Mouse (Mus musculus) bone marrow, adult 2 months (tissue): ENCODE measurements at regions not wholly inside any gene's neighbourhood (a gene's known extent, or its start where the extent isn't known, plus 50 kb on each side); places are given as distances from the start of the nearest gene placed in this dataset.

Experiments used
- H3K27ac ChIP-seq: fragments of 200-500 bp; 2 replicates; pipeline ENCODE4 v1.5.1; 2012; ENCODE audit warnings: low read depth, mild to moderate bottlenecking, control low read depth, inconsistent platforms, low read length; ENCODE audit not compliant: control insufficient read depth, poor library complexity, insufficient read depth
- H3K4me1 ChIP-seq: fragments of 200-500 bp; 2 replicates; pipeline ENCODE4 v1.6.1; 2011; ENCODE audit warnings: low read length; ENCODE audit not compliant: control insufficient read depth, insufficient read depth
- H3K4me3 ChIP-seq: fragments of 200-500 bp; replicated peaks from 2 replicates; pipeline ENCODE3; 2011; ENCODE audit warnings: mild to moderate bottlenecking, low read depth, low read length, control low read depth; ENCODE audit not compliant: control insufficient read depth
- CTCF ChIP-seq: fragments of 200-500 bp; IDR thresholded peaks from 2 replicates; pipeline ENCODE4 v1.5.1; 2011; ENCODE audit warnings: low read length, control low read depth; ENCODE audit not compliant: control insufficient read depth, insufficient read depth
- POLR2A ChIP-seq: fragments of 200-500 bp; IDR thresholded peaks from 2 replicates; pipeline ENCODE4 v1.6.1; 2011; ENCODE audit warnings: low read depth, mild to moderate bottlenecking, control low read depth, low read length, borderline replicate concordance; ENCODE audit not compliant: control insufficient read depth
- WGBS: fragments of 180-500 bp; shearing (Covaris S2); methylation state at CpG from one replicate; pipeline ENCODE4 v1.1.7; 2018; 5-methylcytosine and 5-hydroxymethylcytosine counted together

- TF ChIP-seq CTCF (no peak), POLR2A (no peak)
- Histone ChIP-seq H3K4me1 (no peaks in the 10 kb centered on the region), H3K4me3 (no peak overlapping the region), H3K27ac (no peak overlapping the region)
- WGBS, result 84% methylated on average over 5 of the region's 5 CpGs
Measured at GRCm38 (mm10) chr8:128164976-128165375, 193.4 kb upstream of the Nrp1 start.

DNA sequence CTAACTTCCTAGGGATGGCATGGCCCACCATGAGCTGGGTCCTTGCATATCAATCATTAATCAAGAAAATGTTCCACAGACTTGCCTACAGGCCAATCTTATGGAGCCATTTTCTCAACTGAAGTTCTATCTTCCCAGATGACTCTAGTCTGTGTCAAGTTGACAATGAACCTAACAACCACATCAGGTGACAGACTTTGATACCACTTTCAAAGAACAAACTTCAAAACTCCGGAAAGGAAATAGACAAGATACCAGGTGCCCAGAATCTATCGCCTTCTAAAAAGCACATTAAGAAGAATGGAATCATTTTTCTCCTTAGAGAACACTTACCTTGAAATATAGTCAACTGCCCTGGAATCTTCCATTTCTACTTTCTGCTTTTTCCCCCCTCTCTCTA lies 192.8 kb upstream of the Nrp1 start:
- no peak for TF ChIP-seq POLR2A
- TF ChIP-seq CTCF, result no peak
- Histone ChIP-seq H3K4me1 (no peaks in the 10 kb centered on the region), H3K4me3 (no peak overlapping the region), H3K27ac (no peak overlapping the region)
- 87% methylated on average over 2 of the region's 2 CpGs for WGBS

DNA sequence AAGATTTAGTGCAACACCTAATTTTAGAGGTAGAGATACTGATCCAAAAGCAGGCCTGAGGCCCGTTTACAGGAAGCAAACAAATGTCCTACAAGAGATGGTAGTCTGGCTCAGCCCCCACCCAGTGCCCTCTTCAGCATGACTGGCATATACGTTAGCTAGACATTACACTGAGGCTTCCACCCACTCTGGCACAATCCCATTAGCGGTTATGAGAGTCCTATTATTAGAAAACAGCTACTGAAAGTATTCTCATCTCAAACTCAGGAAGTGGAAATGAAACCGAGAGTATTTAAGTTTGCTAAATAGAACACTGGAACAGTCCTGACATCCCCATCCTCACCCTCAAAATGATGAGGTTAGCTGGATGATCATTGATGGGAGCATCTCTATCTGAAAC lies 192.3 kb upstream of the Nrp1 start:
- no peak overlapping the region for H3K27ac ChIP-seq
- WGBS, result 9% methylated on average over 4 of the region's 4 CpGs
- H3K4me1 ChIP-seq, result no peaks in the 10 kb centered on the region
- H3K4me3 ChIP-seq, result no peak overlapping the region
- TF ChIP-seq CTCF (no peak), POLR2A (no peak)

GRCm38 (mm10) chr8:128168819-128169218 lies 189.6 kb upstream of the Nrp1 start:
- Histone ChIP-seq H3K4me1 (no peaks in the 10 kb centered on the region), H3K4me3 (no peak overlapping the region), H3K27ac (no peak overlapping the region)
- no peak for TF ChIP-seq POLR2A
- no peak for TF ChIP-seq CTCF
- 77% methylated on average over 3 of the region's 3 CpGs for WGBS

DNA sequence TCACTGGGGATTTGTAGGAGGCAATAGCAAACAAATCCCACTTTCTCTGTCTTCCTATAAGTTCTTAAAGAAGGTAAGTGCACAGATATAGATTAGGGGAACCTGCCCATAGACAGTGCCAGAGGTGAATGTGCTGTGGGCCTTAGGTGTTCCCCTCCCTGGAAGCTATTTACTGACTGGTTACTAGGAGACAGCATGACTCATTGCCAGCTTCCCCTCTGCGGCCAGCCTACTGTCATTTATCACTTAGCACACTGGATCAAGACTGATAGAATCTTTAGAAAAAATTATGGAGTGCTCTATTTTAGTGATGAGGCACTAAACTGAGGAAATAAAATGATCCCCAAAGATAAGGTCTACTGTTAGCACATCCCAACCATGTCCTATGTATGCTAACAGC lies 187.3 kb upstream of the Nrp1 start:
- TF ChIP-seq POLR2A (no peak), CTCF (no peak)
- Histone ChIP-seq H3K4me3 (no peak overlapping the region), H3K27ac (no peak overlapping the region), H3K4me1 (no peaks in the 10 kb centered on the region)
- WGBS, result 14% methylated on average over 1 of the region's 1 CpGs

DNA sequence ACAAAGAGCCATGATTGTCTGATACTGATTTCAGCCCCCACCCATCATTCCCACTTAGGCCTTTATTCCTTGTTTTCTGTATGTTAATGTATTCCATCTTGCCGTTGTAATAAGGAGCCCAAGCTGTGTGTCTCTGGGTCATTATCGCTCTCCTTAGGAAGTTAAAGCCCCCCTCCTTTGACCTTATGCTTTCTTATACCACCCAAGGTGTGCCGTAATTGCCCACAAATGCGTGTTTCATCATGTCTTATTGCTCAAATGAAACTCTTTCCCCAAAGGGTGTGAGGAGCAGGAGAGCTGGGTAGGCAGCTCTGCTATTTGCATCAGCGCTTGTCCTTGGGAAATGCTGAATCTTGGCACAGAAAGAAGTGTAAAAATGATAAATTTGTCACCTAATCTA lies 178.2 kb upstream of the Nrp1 start:
- WGBS, result 69% methylated on average over 5 of the region's 5 CpGs

DNA sequence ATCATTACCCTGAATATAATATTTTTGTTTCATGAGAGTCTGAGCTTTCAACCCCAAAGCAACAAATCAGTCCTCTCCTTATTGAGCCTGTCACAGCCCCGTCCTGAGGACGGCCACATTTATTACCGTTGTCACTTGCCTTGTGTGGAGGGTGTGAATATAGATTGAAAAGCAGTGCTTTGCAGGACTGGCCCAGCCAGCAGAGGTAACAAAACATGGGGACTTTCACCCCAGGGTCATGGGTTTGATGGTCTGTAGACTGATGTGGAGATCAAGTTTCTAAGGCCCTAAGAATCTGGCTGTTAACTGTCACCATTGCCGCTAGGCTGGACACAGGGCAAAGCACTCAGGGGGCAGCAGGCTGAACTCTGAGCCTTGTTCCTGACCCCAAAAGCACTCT lies 175.3 kb upstream of the Nrp1 start:
- Histone ChIP-seq H3K4me1 (no peaks in the 10 kb centered on the region), H3K4me3 (no peak overlapping the region), H3K27ac (no peak overlapping the region)
- TF ChIP-seq POLR2A (no peak), CTCF (no peak)
- 82% methylated on average over 4 of the region's 4 CpGs for WGBS

More for the DNA sequence above, 178.2 kb upstream of the Nrp1 start:
- TF ChIP-seq CTCF (no peak), POLR2A (no peak)
- H3K27ac ChIP-seq, result no peak overlapping the region
- H3K4me1 ChIP-seq, result no peaks in the 10 kb centered on the region
- no peak overlapping the region for H3K4me3 ChIP-seq

DNA sequence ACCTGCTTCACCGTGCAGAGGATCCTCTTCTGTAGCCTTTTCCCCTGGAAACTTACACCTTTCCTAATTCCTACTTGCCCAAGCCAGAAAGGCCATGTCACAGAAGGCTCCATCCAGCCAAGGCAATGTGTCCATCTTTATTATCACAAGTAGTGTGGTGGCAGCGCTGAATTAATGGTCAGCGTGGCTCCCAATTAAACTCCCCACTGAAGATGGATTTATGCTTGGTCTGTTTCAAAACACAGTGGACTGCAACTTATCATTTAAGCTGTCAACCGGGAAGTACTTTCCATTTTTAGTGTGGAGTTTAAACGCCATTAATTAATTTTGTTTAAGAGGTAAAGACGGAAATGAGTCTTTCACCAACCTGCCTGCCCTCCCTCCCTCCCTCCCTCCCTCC lies 170.1 kb upstream of the Nrp1 start:
- Histone ChIP-seq H3K27ac (no peak overlapping the region), H3K4me3 (no peak overlapping the region), H3K4me1 (no peaks in the 10 kb centered on the region)
- WGBS, result 80% methylated on average over 6 of the region's 6 CpGs
- TF ChIP-seq CTCF (no peak), POLR2A (no peak)

DNA sequence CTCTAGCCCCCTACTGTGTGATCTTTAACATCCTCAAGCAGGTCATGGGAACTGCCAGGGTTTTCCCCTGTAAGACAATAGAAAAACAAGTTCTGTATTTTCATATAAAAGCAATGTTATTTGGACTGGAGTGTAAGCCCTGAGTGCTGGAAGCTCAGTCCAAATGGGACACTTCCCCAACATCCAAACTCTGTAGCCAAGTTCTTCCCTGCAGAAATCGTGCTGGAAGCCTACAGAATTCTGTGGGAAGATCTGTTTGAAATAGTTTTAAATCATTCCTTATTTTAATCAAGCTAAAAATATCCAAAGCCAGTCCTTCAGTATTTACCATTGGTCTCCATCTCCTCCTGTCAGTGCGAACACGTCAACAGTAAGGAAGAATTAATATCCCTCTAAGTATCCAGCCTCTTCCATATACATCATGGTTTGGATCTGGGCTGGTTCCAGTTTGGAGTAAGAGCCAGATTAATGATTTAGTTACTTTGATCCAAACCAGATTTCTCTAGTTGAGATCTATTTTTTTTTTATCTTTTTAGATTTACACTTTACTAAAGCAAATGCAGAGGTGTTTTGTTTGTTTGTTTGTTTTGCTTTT lies 165.0 kb upstream of the Nrp1 start:
- Histone ChIP-seq H3K27ac (no peak overlapping the region), H3K4me1 (no peaks in the 10 kb centered on the region), H3K4me3 (no peak overlapping the region)
- 69% methylated on average over 3 of the region's 3 CpGs for WGBS
- TF ChIP-seq CTCF, result no peak
- no peak for TF ChIP-seq POLR2A
